Mouse (Mus musculus) frontal cortex, postnatal 25 days (tissue): ENCODE measurements around the gene Rarb.

ENCODE experiments used
- DNase-seq, 2 experiments: peaks; one replicate each; pipeline ENCODE4 v3.0.0; 2022; ENCODE audit warnings: low spot score in 2 of 2

The Rarb gene

GRCm38 (mm10) chr14:16735331-16736012, 83.5 kb downstream of the Rarb start:
- DNase-seq = no peak

- no peak for DNase-seq
Observed at GRCm38 (mm10) chr14:16733595-16734298, 85.2 kb downstream of the Rarb start.

GRCm38 (mm10) chr14:16732054-16732453, 86.9 kb downstream of the Rarb start:
- no peak for DNase-seq

DNA sequence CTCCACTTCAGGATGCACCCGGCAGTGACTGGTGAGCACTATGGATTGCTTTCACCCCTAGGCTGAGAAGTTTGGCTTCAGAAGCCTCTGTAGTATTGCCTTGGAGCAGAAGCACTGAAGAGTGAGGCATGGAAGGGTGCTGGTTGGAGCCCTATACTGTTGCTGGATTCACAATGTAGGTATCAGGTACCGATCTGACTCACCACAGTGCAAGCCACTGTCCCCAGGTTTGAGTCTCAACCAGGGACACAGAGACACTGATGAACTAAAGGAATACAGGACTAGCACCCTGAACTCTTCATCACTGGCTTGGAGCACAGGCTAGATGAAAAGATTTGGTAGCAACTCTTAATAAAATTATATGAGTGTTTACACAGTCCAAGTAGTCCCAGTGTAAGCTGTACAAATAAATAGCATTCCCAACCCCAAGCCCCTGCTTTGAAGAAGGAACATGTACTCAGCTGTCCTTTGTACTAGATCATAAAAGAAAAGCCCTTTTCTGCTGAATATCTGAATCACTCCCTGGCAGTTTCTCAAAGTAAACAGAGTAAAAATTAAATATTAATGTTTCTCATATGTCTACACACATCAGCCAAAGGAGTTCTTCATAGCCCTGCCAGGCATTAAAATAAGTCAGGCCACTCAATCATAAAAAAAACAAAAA, 90.6 kb downstream of the Rarb start:
- DNase-seq = no peak

GRCm38 (mm10) chr14:16723991-16724390, 95.0 kb downstream of the Rarb start:
- DNase-seq = no peak

GRCm38 (mm10) chr14:16717821-16718220, 101.1 kb downstream of the Rarb start:
- DNase-seq = no peak

DNA sequence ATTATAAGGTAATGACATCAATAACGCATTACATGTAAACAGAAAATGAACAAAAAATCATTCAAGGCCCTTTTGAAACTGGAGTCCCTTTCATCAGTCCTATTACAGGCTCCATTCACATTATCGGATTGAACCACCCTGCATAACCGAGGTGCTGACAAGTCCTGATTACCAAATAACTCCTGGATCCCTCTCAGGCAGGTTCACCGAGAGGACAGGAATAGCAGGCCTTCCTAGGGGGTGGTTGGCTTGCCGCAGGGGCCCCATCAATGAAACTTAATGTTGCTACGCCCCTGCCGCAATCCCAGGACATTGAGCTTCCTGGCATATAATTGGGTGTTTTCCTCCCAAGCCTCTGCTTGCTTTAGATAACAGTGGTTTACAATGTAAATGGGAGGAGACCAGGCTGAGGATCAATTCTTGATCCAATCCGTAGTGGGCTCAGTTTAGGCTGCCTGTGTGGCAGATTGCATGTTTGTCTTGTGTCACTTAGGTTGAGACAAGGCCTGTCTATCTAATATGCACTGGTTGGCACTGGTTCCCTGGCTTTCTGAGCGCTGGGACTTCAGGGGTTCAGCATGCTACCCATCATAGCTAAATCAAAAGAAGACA, 104.5 kb downstream of the Rarb start:
- no peak for DNase-seq

DNA sequence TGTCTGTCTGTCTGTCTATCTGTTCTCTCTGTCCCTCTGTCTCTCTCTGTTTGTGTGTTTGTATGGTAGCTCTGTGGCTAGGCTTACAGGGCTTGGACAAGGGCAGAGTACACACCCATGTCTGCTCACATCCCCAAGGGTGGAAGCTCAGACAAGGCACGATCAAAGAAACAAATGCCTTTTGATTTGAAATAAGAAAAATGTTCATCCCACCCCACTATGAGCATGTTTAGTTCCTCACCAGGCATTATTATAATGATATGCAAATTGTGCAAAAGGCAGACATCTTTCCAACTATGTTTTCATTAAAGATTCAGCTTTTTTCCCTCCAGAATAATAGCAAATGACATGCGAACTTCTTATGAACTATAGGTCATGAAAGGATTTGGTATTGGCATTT, 105.2 kb downstream of the Rarb start:
- DNase-seq = no peak

- DNase-seq = no peak
Observed at GRCm38 (mm10) chr14:16699228-16699627, 119.7 kb downstream of the Rarb start.

DNA sequence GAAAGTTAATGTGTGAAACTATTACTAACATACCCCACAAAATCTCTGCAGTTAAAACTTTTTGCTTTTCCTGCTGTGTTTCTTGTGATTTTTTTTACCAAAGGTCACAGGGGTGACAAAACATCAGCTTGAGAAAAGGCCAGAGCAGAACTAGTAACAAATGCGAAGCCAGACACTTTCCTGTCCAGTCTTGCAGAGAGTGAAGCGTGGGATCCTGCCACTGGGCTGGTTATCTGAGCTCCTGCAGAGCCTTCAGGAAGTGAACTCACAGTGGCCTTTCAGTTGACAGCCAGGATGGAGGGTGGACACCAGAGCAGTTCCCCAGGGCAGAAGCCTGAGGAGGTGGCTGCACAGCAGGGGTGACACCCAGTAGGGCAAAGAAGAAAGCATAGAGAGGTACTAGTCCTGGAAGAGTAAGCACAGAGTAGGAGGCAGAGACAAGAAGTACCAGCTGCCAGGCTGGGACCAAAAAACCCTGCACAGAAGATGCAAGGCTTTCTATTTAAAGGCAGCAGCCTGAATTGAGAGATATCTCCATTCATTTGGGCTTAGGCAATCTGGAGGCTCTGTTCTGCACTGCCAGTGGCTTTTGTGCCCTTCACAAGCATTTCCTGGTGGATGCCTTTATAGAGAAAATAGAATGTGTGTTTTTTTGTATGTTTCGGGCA, 123.4 kb downstream of the Rarb start:
- peak; percentile 4 to 8 for DNase-seq

DNA sequence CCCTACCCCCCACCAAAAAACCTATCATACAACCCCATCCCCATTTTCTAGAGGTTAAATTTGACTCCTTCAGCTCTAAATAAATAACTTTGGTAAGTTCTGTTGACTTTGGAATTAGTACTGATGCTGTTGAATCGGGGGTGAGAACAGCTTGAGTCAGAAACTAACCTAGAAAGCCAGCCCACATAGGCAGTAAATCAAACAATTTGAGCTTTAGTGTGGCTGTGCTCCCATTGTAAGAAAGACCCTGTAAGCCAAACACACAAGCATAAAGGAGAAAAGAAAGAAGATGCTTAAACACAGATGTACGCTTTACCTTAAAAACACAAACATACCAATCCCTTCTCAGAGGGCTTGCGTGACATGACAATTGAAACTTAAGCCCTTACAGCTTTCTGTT, 140.6 kb downstream of the Rarb start:
- DNase-seq = no peak

DNA sequence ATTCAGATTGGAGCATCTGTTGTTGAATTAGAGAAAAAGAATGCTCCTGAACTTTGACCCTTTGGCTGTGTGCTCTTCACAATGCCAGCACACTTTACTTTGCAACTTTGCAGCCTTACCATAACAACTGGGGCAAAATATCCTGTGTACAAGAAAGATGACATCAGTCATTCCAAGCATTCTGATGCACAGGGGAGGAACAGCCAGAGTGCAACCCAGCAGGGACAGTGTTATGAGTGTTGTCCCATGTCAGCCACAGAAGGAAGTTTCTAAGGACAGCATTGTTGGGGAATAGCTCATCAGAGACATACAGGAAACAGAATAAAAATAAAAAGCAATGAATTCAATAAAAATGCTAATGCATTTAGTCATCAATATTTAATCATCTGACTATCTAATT, 141.9 kb downstream of the Rarb start:
- no peak for DNase-seq

DNA sequence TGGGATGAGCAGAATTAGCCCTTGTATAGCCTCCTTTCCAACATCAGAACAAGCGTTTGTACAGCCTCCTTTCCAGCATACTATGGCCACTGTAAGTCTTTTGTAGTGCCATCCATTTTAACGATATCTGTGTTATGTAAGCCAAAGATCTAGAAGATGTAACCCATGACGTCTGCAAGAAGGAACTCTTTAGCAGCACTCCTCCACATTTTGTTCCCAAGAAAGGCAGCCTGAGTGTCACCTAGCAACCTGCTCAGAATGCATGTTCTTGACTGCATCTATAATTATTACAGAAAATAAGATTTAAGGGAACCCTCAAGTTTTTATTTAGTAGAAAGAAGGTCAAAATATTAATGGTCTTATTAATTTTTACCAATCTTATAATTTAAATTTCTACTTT, 148.4 kb downstream of the Rarb start:
- DNase-seq = no peak

DNA sequence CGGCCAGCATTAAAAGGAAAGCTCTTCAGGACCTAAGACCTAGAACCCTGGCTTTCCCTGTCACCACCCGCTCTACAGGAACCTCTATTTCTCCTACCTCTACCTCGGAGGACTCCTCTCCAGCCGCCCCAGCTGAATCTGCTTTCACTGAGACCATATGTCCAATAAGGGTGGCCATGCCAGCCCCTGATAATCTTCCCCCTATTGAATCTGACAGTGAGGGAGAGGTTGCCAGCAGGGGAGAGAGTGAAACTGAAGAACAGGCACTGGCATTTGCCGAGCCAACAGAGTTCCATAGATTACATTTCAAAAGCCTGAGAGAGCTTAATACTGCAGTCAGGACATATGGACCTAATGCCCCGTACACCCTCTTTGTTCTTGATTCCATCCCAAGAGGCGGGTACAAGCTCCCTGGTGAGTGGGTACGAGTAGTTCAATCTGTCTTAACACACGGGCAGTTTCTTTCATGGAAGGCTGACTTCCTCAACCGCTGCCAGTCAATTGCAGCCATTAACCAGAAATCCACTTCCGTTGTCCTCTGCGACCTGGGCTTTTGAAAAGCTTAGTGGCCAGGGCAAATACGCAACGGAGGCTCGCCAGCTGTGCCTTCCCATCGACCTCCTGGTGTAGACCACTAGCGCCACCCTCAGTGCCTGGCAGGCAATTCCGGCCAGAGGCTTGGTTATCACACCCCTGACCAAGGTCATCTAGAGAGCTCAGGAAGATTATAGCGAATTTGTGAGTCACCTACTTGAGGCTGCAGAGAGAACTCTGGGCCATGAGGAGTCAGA, 179.6 kb downstream of the Rarb start:
- no peak for DNase-seq

DNA sequence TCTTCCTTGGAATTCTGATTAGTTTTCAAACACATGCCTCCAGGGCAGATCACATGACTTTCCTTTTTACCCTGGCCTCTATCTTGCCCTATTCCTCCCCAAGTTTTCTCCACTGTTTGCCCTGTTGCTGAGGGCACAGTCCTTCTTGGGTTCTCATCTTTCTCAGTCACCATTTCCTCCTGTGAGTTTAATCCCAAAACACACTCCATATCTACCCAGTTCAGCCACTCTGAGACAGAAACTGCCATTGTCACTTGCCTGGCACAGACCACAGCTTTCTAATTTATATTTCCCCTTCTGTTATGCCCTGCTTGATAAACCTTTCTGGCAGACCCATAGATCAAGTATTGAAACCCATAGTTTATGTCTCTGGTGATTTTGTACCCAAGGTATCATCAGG, 205.0 kb downstream of the Rarb start:
- no peak for DNase-seq

DNA sequence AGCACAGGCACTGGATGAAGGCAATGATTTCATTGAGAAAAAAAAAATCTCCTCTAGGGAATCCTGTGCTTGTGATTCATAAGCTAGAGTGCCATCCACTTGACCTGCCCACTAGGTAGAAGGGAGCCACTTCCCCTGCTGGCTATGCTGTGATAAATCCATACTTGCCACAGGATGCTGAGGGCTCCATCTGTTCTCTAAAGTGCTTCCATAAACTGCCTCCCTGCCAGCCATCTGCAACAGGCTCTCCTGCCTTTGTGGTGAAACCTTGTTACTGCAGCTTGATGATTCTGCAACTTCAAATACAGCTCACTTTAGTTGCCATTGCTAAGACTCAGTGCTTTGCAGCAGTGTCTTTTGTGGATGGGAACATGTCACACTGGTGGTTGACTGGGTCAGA, 213.5 kb downstream of the Rarb start:
- DNase-seq = no peak

DNA sequence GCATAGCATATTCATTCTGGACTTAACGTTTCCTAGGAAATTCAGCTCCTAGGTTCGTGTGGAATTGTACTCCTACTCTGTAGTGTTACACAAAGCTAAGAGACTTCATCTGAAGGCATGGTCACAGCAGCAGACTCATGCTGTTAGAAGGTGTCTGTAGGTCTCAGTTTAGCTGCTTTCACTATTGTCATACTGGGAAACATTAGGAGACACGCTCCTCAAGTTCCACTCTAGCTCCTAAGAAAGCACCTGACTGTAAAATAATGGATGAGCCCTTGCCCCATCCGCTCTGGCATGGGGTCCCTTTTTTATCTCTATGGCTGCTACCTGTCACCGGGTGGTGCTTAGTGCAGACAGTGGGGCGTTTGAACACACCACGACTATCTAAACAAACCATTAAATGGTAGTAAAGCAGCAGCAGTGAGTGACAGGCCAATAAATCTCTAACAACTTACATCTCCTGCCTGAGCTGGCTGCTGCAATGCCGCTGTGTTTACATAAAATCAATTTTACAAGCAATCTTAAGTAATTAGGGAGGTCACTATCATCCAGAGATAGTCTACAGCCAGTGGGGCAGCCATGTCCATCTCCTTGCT, 214.4 kb downstream of the Rarb start:
- no peak for DNase-seq

DNA sequence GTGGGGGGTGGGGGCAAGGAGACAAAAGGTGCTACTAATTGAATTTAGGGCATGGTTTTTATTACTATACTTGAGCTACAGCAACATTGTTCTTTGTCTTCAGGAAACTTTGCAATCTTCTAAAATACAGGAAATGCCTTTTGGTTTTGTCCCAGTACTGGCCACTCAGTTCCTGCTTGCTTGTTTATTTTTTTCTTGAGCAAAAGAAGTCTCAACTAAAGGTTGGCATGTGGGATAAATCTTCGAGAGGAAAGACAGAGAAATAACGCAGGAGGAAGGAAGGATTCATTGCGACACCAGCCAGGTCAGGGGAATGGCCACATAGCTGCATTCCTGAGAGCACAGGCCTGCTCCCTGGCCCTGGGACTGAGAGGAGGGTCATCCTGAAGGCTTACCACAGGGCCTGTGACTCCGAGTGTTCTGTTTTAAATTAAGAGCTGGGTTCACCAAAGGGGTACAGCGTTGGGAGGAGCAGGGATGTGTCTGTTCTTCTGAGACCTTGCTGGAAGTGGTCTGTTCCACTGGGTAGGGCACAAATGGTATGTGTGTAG, 215.8 kb downstream of the Rarb start:
- no peak for DNase-seq

DNA sequence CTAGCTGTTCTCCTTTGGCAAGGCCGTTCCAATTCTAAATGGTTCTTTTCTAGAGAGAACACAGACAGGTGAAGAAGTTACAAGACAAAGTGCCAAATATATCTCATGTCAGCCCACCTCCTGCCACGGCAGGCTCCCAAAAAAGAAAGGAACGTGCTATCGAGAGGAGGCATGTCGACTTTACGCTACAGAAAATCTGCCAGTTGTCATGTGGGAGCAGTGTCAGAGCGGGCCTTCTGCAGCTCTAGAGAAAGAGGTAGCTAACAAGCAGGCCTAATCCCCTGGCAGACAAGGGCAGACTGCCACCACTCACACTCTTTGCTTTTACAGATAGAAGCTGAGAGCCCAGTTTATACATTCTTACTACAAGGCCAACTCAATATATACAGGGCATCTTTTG, 219.7 kb downstream of the Rarb start:
- DNase-seq = peak; percentile 15 to 36

DNA sequence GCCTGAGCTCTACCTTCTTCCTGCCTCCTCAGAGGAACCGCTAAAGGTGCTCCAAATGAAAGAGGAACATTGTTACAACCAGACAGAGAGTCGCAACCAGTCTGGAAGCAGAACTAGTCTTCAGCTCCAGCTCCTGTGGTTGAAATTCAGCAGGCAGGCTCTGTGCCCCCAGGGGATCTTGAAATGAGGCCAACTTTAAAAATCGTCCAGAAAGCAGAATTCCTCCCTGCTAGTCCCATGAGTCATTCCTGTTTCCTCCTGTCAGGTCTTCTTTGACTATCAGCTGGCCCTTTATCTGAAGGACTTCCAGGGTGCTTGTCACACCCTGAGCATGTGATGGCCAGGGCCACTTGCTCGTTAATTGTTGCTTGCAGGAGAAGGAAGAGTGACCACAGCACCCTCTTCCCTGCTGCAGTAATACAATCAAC, 220.9 kb downstream of the Rarb start:
- no peak for DNase-seq

DNA sequence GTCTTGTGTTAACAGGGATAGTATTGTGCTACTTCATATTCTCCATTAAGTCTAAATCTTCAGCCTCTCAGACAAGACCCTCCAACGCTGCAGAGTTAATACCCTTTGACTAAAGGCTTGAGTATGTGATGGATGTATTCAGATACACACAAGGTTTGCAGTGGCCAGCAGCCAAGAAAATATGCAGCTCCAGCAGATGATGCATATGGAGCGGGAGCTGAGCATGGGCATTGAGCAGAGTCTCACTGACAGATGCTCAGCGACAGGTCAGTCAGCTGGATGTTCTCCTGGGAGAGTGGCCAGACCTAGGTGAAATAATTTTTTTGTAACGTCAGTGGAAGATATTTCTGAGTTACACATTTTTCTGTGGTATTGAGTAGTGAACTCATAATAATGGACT, 229.8 kb downstream of the Rarb start:
- DNase-seq = no peak
